Mouse (Mus musculus): ENCODE data around the gene Dctn2. TPM values are rescaled to one million over a fixed set of nuclear protein-coding genes. Genes with fewer than 3 reads are reported as not detected.
A peak's percentile ranks its signal among the peaks of the same experiment; 100 is the strongest.

The Dctn2 gene
- total and polyA plus RNA-seq, 3 experiments = 66.3 to 91.9 (median 79.1) TPM

GRCm38 (mm10) chr10:127265727-127266111 is 449 bp upstream of the Dctn2 start:
- no peak overlapping the region for H3K27ac ChIP-seq (ENCODE audit: insufficient read depth, low read depth)

GRCm38 (mm10) chr10:127267318-127267717 is 1.1 kb downstream of the Dctn2 start:
- H3K4me2 ChIP-seq (ENCODE audit: insufficient read depth, low read depth, poor library complexity, severe bottlenecking) = peak overlapping the region; percentile 76
- in situ Hi-C loops (cut with MboI; ENCODE audit: low pct_ligation_motif_present, low pct_unique_long_range_greater_than_20kb, low sequenced_read_pairs) (no loop called here), dilution Hi-C loops (cut with MboI; ENCODE audit: extremely low pct_ligation_motif_present, extremely low pct_unique_long_range_greater_than_20kb, low sequenced_read_pairs) (no loop called here)
- H3K79me2 ChIP-seq (replicated peaks; ENCODE audit: control insufficient read depth, extremely low read depth, insufficient read depth, poor library complexity, severe bottlenecking) = peaks cover 12% of the 10 kb centered on the region
- DNase-seq (ENCODE audit: extremely low read depth) = no peak
- peak overlapping the region; percentile 99 for H3K9ac ChIP-seq (ENCODE audit: insufficient read depth, low read depth)
- no peaks in the 10 kb centered on the region for H3K9me3 ChIP-seq (replicated peaks; ENCODE audit: low read length)
- H3K27me3 ChIP-seq (replicated peaks) = peaks cover 22% of the 10 kb centered on the region
- peaks cover 23 to 45% of the 10 kb centered on the region in 2 experiments for H3K36me3 ChIP-seq (replicated peaks in 1 of 2; ENCODE audit: control insufficient read depth in 1 of 2, insufficient read depth in 1 of 2, low read length in 1 of 2)
- TF ChIP-seq MYC (IDR thresholded peaks at IDR 0.05; ENCODE audit: low read depth, low read length) = no peak
- TF ChIP-seq CHD1 (IDR thresholded peaks at IDR 0.05; ENCODE audit: low read depth, low read length) = no peak
- no peak for TF ChIP-seq TCF12 (IDR thresholded peaks at IDR 0.05; ENCODE audit: low read depth, low read length)
- no peak for TF ChIP-seq ZKSCAN1 (IDR thresholded peaks at IDR 0.05; ENCODE audit: borderline replicate concordance, low read depth, low read length)
- peaks cover 10 to 22% of the 10 kb centered on the region in 2 experiments for H3K4me1 ChIP-seq (ENCODE audit: control insufficient read depth in 1 of 2, insufficient read depth in 2 of 2)
- H3K4me3 ChIP-seq (replicated peaks in 1 of 3; ENCODE audit: low read depth in 2 of 3, low read length in 2 of 3, poor library complexity in 1 of 3) = peak overlapping the region; percentile 59 to 94 (median 88)
- H3K27ac ChIP-seq (ENCODE audit: insufficient read depth, low read depth) = no peak overlapping the region

More at GRCm38 (mm10) chr10:127265727-127266111, 449 bp upstream of the Dctn2 start:
- TF ChIP-seq SMC3 (IDR thresholded peaks at IDR 0.05; ENCODE audit: low read depth, low read length) = peak; percentile 41
- peak; percentile 47 for TF ChIP-seq RAD21 (IDR thresholded peaks at IDR 0.05; ENCODE audit: low read depth, low read length)
- peak; percentile 19; the same call in 1 of the 2 replicates for TF ChIP-seq USF2 (conservative IDR thresholded peaks at IDR 0.05; ENCODE audit: low read depth, low read length)
- TF ChIP-seq MEF2A (IDR thresholded peaks at IDR 0.05; ENCODE audit: borderline replicate concordance, low read depth, low read length) = no peak
- no peak for TF ChIP-seq CHD1 (IDR thresholded peaks at IDR 0.05; ENCODE audit: low read depth, low read length)
- TF ChIP-seq CTCF (conservative IDR thresholded peaks at IDR 0.05 in 1 of 2, IDR thresholded peaks at IDR 0.05 in 1 of 2; ENCODE audit: low read depth in 2 of 2, low read length in 2 of 2) = peak in 1 of 2 experiments; percentile 62; a peak in 2 of 4 replicates
- peak; percentile 41; the same call in 1 of the 2 replicates for TF ChIP-seq MYC (IDR thresholded peaks at IDR 0.05; ENCODE audit: low read depth, low read length)
- peak; percentile 47; the same call in 1 of the 2 replicates for TF ChIP-seq USF1 (IDR thresholded peaks at IDR 0.05; ENCODE audit: low read depth, low read length)
- Histone ChIP-seq H3K4me3 (replicated peaks in 1 of 3; ENCODE audit: low read depth in 2 of 3, low read length in 2 of 3, poor library complexity in 1 of 3) (peak overlapping the region; percentile 45 to 94 (median 88)), H3K79me2 (replicated peaks; ENCODE audit: control insufficient read depth, extremely low read depth, insufficient read depth, poor library complexity, severe bottlenecking) (peaks cover 12% of the 10 kb centered on the region), H3K9me3 (replicated peaks; ENCODE audit: low read length) (no peaks in the 10 kb centered on the region), H3K4me2 (ENCODE audit: insufficient read depth, low read depth, poor library complexity, severe bottlenecking) (no peak overlapping the region), H3K27me3 (replicated peaks) (peaks cover 38% of the 10 kb centered on the region), H3K4me1 (ENCODE audit: control insufficient read depth in 1 of 2, insufficient read depth in 2 of 2) (peaks cover 11 to 22% of the 10 kb centered on the region in 2 experiments), H3K9ac (ENCODE audit: insufficient read depth, low read depth) (no peak overlapping the region; the same call in 1 of the 2 replicates), H3K36me3 (replicated peaks in 1 of 2; ENCODE audit: control insufficient read depth in 1 of 2, insufficient read depth in 1 of 2, low read length in 1 of 2) (peaks cover 16 to 29% of the 10 kb centered on the region in 2 experiments)
- in situ Hi-C loops (cut with MboI; ENCODE audit: low pct_ligation_motif_present, low pct_unique_long_range_greater_than_20kb, low sequenced_read_pairs) (no loop called here), dilution Hi-C loops (cut with MboI; ENCODE audit: extremely low pct_ligation_motif_present, extremely low pct_unique_long_range_greater_than_20kb, low sequenced_read_pairs) (no loop called here)
- DNase-seq (ENCODE audit: extremely low read depth) = peak; percentile 45

- peaks cover 12% of the 10 kb centered on the region for H3K79me2 ChIP-seq (replicated peaks; ENCODE audit: control insufficient read depth, extremely low read depth, insufficient read depth, poor library complexity, severe bottlenecking)
- in situ Hi-C loops (cut with MboI; ENCODE audit: low pct_ligation_motif_present, low pct_unique_long_range_greater_than_20kb, low sequenced_read_pairs) (no loop called here), dilution Hi-C loops (cut with MboI; ENCODE audit: extremely low pct_ligation_motif_present, extremely low pct_unique_long_range_greater_than_20kb, low sequenced_read_pairs) (no loop called here)
- H3K4me3 ChIP-seq (replicated peaks in 1 of 3; ENCODE audit: low read depth in 2 of 3, low read length in 2 of 3, poor library complexity in 1 of 3) = no peak overlapping the region
- no peaks in the 10 kb centered on the region for H3K9me3 ChIP-seq (replicated peaks; ENCODE audit: low read length)
- H3K4me2 ChIP-seq (ENCODE audit: insufficient read depth, low read depth, poor library complexity, severe bottlenecking) = no peak overlapping the region
- H3K27me3 ChIP-seq (replicated peaks) = peaks cover 12% of the 10 kb centered on the region
- no peak overlapping the region for H3K27ac ChIP-seq (ENCODE audit: insufficient read depth, low read depth)
- no peak overlapping the region for H3K9ac ChIP-seq (ENCODE audit: insufficient read depth, low read depth)
- no peak for DNase-seq (ENCODE audit: extremely low read depth)
- TF ChIP-seq SMC3 (IDR thresholded peaks at IDR 0.05; ENCODE audit: low read depth, low read length) (no peak), MYC (IDR thresholded peaks at IDR 0.05; ENCODE audit: low read depth, low read length) (no peak), ZC3H11A (IDR thresholded peaks at IDR 0.05; ENCODE audit: low read depth, low read length) (no peak), BHLHE40 (IDR thresholded peaks at IDR 0.05; ENCODE audit: low read depth, low read length) (no peak)
- H3K4me1 ChIP-seq (ENCODE audit: control insufficient read depth in 1 of 2, insufficient read depth in 2 of 2) = peaks cover 5 to 15% of the 10 kb centered on the region in 2 experiments; a peak in 3 of 4 replicates
- peaks cover 32 to 56% of the 10 kb centered on the region in 2 experiments for H3K36me3 ChIP-seq (replicated peaks in 1 of 2; ENCODE audit: control insufficient read depth in 1 of 2, insufficient read depth in 1 of 2, low read length in 1 of 2)
Measured at GRCm38 (mm10) chr10:127268401-127268800, 2.2 kb downstream of the Dctn2 start.
